Mouse (Mus musculus): Measurements from ENCODE around the gene Afp.

Afp gene

GRCm38 (mm10) chr5:90490518-90490917, at the start of gene Afp:
Gene Afp, plus strand, starts transcription at chr5:90490737.
- DNase-seq (ENCODE audit: low read depth, low spot score), result no peak

GRCm38 (mm10) chr5:90447577-90447976, 43.0 kb upstream of the Afp start:
- no peak for DNase-seq (ENCODE audit: low read depth, low spot score)

GRCm38 (mm10) chr5:90449961-90450360, 40.6 kb upstream of the Afp start:
- no peak for DNase-seq (ENCODE audit: low read depth, low spot score)

- no peak for DNase-seq (ENCODE audit: low read depth, low spot score)
These were observed 37.8 kb upstream of the Afp start for GRCm38 (mm10) chr5:90452711-90453110.

- no peak for DNase-seq (ENCODE audit: low read depth, low spot score)
These were observed 33.3 kb upstream of the Afp start for GRCm38 (mm10) chr5:90457241-90457640.

GRCm38 (mm10) chr5:90458727-90459126, 31.8 kb upstream of the Afp start:
- no peak for DNase-seq (ENCODE audit: low read depth, low spot score)

- no peak for DNase-seq (ENCODE audit: low read depth, low spot score)
These were observed 29.9 kb upstream of the Afp start, which contains the start of gene Alb for GRCm38 (mm10) chr5:90460619-90461018. Gene Alb, plus strand, starts transcription at chr5:90460897.

GRCm38 (mm10) chr5:90466806-90467205, 23.7 kb upstream of the Afp start:
- no peak for DNase-seq (ENCODE audit: low read depth, low spot score)

GRCm38 (mm10) chr5:90467245-90467644, 23.3 kb upstream of the Afp start:
- peak; percentile 83 for DNase-seq (ENCODE audit: low read depth, low spot score)

- DNase-seq (ENCODE audit: low read depth, low spot score), result no peak
These were observed 19.7 kb upstream of the Afp start for GRCm38 (mm10) chr5:90470836-90471235.

- DNase-seq (ENCODE audit: low read depth, low spot score), result no peak
These were observed 16.6 kb upstream of the Afp start for GRCm38 (mm10) chr5:90473902-90474301.

- DNase-seq (ENCODE audit: low read depth, low spot score), result peak; percentile 12
These were observed 16.2 kb upstream of the Afp start for GRCm38 (mm10) chr5:90474369-90474768.

- no peak for DNase-seq (ENCODE audit: low read depth, low spot score)
These were observed 13.8 kb upstream of the Afp start for GRCm38 (mm10) chr5:90476741-90477140.

- no peak for DNase-seq (ENCODE audit: low read depth, low spot score)
These were observed 13.0 kb upstream of the Afp start for GRCm38 (mm10) chr5:90477308-90478140.

GRCm38 (mm10) chr5:90478886-90479285, 11.7 kb upstream of the Afp start:
- no peak for DNase-seq (ENCODE audit: low read depth, low spot score)

- DNase-seq (ENCODE audit: low read depth, low spot score), result no peak
These were observed 4.9 kb upstream of the Afp start for GRCm38 (mm10) chr5:90485597-90485996.

GRCm38 (mm10) chr5:90488323-90488722, 2.2 kb upstream of the Afp start:
- no peak for DNase-seq (ENCODE audit: low read depth, low spot score)

- no peak for DNase-seq (ENCODE audit: low read depth, low spot score)
These were observed 1.9 kb downstream of the Afp start for GRCm38 (mm10) chr5:90492440-90492839.

- no peak for DNase-seq (ENCODE audit: low read depth, low spot score)
These were observed 3.8 kb downstream of the Afp start for GRCm38 (mm10) chr5:90494308-90494707.

- DNase-seq (ENCODE audit: low read depth, low spot score), result no peak
These were observed 9.0 kb downstream of the Afp start for GRCm38 (mm10) chr5:90499509-90499908.

- DNase-seq (ENCODE audit: low read depth, low spot score), result peak; percentile 83
These were observed 10.2 kb downstream of the Afp start for GRCm38 (mm10) chr5:90500714-90501113.

- DNase-seq (ENCODE audit: low read depth, low spot score), result no peak
These were observed 11.2 kb downstream of the Afp start for GRCm38 (mm10) chr5:90501752-90502151.

GRCm38 (mm10) chr5:90504742-90505141, 14.2 kb downstream of the Afp start:
- DNase-seq (ENCODE audit: low read depth, low spot score), result no peak

GRCm38 (mm10) chr5:90506507-90506906, 16.0 kb downstream of the Afp start:
- no peak for DNase-seq (ENCODE audit: low read depth, low spot score)

All from mesoderm, embryonic 11.5 days (tissue).